In the genomic region with DNA sequence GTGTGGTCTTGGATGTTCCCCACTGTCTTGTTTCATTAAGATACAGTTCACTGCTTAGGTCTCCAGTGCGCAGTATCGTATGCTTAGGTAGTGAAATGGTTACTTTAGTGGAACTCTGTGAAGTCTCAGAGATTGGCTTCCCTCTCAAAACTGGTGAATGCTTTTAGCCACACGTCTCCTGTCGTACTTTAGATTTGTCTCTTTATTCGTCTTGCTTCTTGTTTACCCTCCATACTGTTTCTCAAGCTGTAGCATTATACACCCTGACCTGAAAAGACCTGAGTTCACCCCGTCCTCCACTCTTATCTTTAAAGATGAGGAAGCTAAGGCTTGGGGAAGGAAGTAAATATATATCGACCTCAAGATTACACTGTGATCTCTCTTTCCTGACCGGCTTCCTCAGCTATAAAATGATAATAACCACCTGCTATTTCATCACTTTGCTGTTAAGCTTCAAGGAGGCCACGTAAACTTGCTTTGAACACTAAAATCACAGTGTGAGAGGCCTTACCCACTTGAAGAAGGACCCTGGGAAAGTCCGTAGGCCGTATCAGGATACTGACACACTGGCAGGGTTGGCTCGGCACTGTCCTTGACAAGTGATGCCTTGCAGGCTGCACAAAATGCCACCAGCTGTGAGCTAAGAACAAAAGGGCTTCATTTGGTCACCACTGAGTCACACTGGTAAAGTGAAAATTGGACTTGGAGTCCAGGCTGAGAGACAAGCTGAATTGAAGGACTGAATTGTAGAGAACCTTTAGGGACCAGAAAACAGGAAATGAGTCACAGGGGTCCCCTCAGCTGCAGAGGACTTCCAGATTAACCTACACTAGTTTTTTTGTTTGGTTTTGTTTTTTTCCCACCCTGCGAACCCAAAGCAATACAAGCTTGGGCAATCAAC, we compare ENCODE assay signal across 8 mouse cellular contexts. TPM values are rescaled to one million over a fixed set of nuclear protein-coding genes. Genes with fewer than 3 reads are reported as not detected.
DNase-seq lines count a peak whose midpoint lies in the region; ATAC-seq lines count a peak whose summit lies in the region.

No protein-coding gene starts in this region.

- no peak overlapping the region for H3K27ac ChIP-seq in embryonic facial prominence, embryonic 14.5 days (replicated peaks; ENCODE audit: low read depth, low read length)
- H3K27ac ChIP-seq in limb, embryonic 11.5 days (replicated peaks; ENCODE audit: low read depth, low read length) = no peak overlapping the region

- H3K27me3 ChIP-seq in embryonic facial prominence, embryonic 14.5 days (replicated peaks; ENCODE audit: control insufficient read depth, insufficient read depth, low read length) = no peaks in the 10 kb centered on the region
- no peaks in the 10 kb centered on the region for H3K27me3 ChIP-seq in limb, embryonic 11.5 days (ENCODE audit: control insufficient read depth, insufficient read depth, low read length)
- no peaks in the 10 kb centered on the region for H3K27me3 ChIP-seq in splenic B cell, adult 2 months (ENCODE audit: control insufficient read depth, insufficient read depth, low read length, poor library complexity, severe bottlenecking)

- peak; percentile 7 to 19 for DNase-seq in cerebellum, postnatal 10 days
- DNase-seq in cerebellum, postnatal 25 days = no peak
- peak; percentile 73 for DNase-seq in 416B (ENCODE audit: low read depth)
- DNase-seq in embryonic facial prominence, embryonic 14.5 days (ENCODE audit: low spot score) = no peak
- DNase-seq in limb, embryonic 11.5 days (ENCODE audit: low spot score) = no peak
- peak; percentile 39 for DNase-seq in splenic B cell, adult 2 months (ENCODE audit: low read depth, low spot score)
- DNase-seq in left cerebral cortex, postnatal 36 days (ENCODE audit: low spot score in 2 of 2) = no peak
- DNase-seq in urinary bladder, postnatal 36 days (ENCODE audit: low spot score in 2 of 2) = no peak

- 75% methylated on average over 13 of the region's 13 CpGs for WGBS in embryonic facial prominence, embryonic 14.5 days
- 70% methylated on average over 13 of the region's 13 CpGs for WGBS in limb, embryonic 11.5 days

- no peak for ATAC-seq in embryonic facial prominence, embryonic 14.5 days (ENCODE audit: low read depth)
- ATAC-seq in limb, embryonic 11.5 days (ENCODE audit: insufficient number of reproducible peaks, low FRiP score, low TSS enrichment, low read depth) = no peak

- H3K4me1 ChIP-seq in embryonic facial prominence, embryonic 14.5 days (ENCODE audit: control insufficient read depth, insufficient read depth, low read length) = peaks cover 8% of the 10 kb centered on the region
- peaks cover 8% of the 10 kb centered on the region for H3K4me1 ChIP-seq in limb, embryonic 11.5 days (ENCODE audit: control insufficient read depth, insufficient read depth, low read length)

- H3K4me3 ChIP-seq in embryonic facial prominence, embryonic 14.5 days (ENCODE audit: low read depth, low read length) = peak overlapping the region; percentile 77
- H3K4me3 ChIP-seq in limb, embryonic 11.5 days (ENCODE audit: low read depth, low read length) = peak overlapping the region; percentile 75

- H3K9me3 ChIP-seq in embryonic facial prominence, embryonic 14.5 days (ENCODE audit: control insufficient read depth, low read length) = no peaks in the 10 kb centered on the region
- H3K9me3 ChIP-seq in limb, embryonic 11.5 days (ENCODE audit: control insufficient read depth, low read length) = no peaks in the 10 kb centered on the region

- H3K9ac ChIP-seq in embryonic facial prominence, embryonic 14.5 days (ENCODE audit: low read depth, low read length) = peak overlapping the region; percentile 77
- 0 out of 2 replicates have a peak overlapping the region, but pooled peaks have one; percentile 68 for H3K9ac ChIP-seq in limb, embryonic 11.5 days (ENCODE audit: low read length)

- intact Hi-C loops in left cerebral cortex, postnatal 36 days (cut with DNase I) = no loop called here

- peaks cover 56% of the 10 kb centered on the region for H3K36me3 ChIP-seq in embryonic facial prominence, embryonic 14.5 days (ENCODE audit: control insufficient read depth, insufficient read depth, low read length)
- H3K36me3 ChIP-seq in limb, embryonic 11.5 days (ENCODE audit: control insufficient read depth, insufficient read depth, low read length) = peaks cover 17% of the 10 kb centered on the region
- H3K36me3 ChIP-seq in splenic B cell, adult 2 months (ENCODE audit: control insufficient read depth, insufficient read depth, low read length, poor library complexity, severe bottlenecking) = peaks cover 9% of the 10 kb centered on the region

- peak overlapping the region; percentile 87 for H3K4me2 ChIP-seq in embryonic facial prominence, embryonic 14.5 days (ENCODE audit: low read depth, low read length)
- H3K4me2 ChIP-seq in limb, embryonic 11.5 days (ENCODE audit: low read depth, severe bottlenecking) = peak overlapping the region; percentile 90

RNA-seq across cellular contexts. Expression of a gene that starts 0.7 kb away (rescaled TPM):
- polyA plus RNA-seq in embryonic facial prominence, embryonic 14.5 days (2014; fragmentation: Nextera tagmentation; extraction: Ambion mirVana) = 87.6 and 97.8 TPM in 2 replicates
- polyA plus RNA-seq in limb, embryonic 11.5 days (2014; fragmentation: Nextera tagmentation; extraction: Ambion mirVana) = 139 TPM in 2 replicates
- 10 to 100 TPM; 80.0 to 86.1 TPM for total RNA-seq in left cerebral cortex, postnatal 36 days (2021)

RNA-seq across cellular contexts. Expression of a gene that starts 9.6 kb away (rescaled TPM):
- polyA plus RNA-seq in embryonic facial prominence, embryonic 14.5 days (2014; fragmentation: Nextera tagmentation; extraction: Ambion mirVana) = 50.5 and 56.1 TPM in 2 replicates
- 28.7 and 28.8 TPM in 2 replicates for polyA plus RNA-seq in limb, embryonic 11.5 days (2014; fragmentation: Nextera tagmentation; extraction: Ambion mirVana)
- 10 to 100 TPM; 22.4 to 24.1 TPM for total RNA-seq in left cerebral cortex, postnatal 36 days (2021)

RNA-seq across cellular contexts. Expression of a gene that starts 13.9 kb away (rescaled TPM):
- polyA plus RNA-seq in embryonic facial prominence, embryonic 14.5 days (2014; fragmentation: Nextera tagmentation; extraction: Ambion mirVana) = 48.3 and 51.4 TPM in 2 replicates
- polyA plus RNA-seq in limb, embryonic 11.5 days (2014; fragmentation: Nextera tagmentation; extraction: Ambion mirVana) = 68.3 and 71.3 TPM in 2 replicates
- 10 to 100 TPM; 82.7 to 91.9 TPM for total RNA-seq in left cerebral cortex, postnatal 36 days (2021)

RNA-seq across cellular contexts. Expression of a gene that starts 26.9 kb away (rescaled TPM):
- polyA plus RNA-seq in embryonic facial prominence, embryonic 14.5 days (2014; fragmentation: Nextera tagmentation; extraction: Ambion mirVana) = 81.7 and 89.4 TPM in 2 replicates
- polyA plus RNA-seq in limb, embryonic 11.5 days (2014; fragmentation: Nextera tagmentation; extraction: Ambion mirVana) = 76.4 and 79.7 TPM in 2 replicates
- 10 to 100 TPM; 28.9 to 30.6 TPM for total RNA-seq in left cerebral cortex, postnatal 36 days (2021)

RNA-seq across cellular contexts. Expression of a gene that starts 48.4 kb away (rescaled TPM):
- polyA plus RNA-seq in embryonic facial prominence, embryonic 14.5 days (2014; fragmentation: Nextera tagmentation; extraction: Ambion mirVana) = 47.2 and 48.0 TPM in 2 replicates
- 45.8 and 47.3 TPM in 2 replicates for polyA plus RNA-seq in limb, embryonic 11.5 days (2014; fragmentation: Nextera tagmentation; extraction: Ambion mirVana)
- 10 to 100 TPM; 27.7 to 29.4 TPM for total RNA-seq in left cerebral cortex, postnatal 36 days (2021)

Comparison
In these comparisons a context has a peak if more than half of its experiments do, and no peak if none do; other contexts are left out.
1. DNase-seq: peak in cerebellum, postnatal 10 days (2 of 2), 416B (single experiment) and splenic B cell, adult 2 months (single experiment); none in cerebellum, postnatal 25 days (0 of 2), embryonic facial prominence, embryonic 14.5 days (single experiment), limb, embryonic 11.5 days (single experiment), left cerebral cortex, postnatal 36 days (0 of 2) and urinary bladder, postnatal 36 days (0 of 2).